Mouse (Mus musculus) midbrain, embryonic 14.5 days (tissue): ENCODE measurements around the gene Cntn4. TPM values are rescaled to one million over a fixed set of nuclear protein-coding genes. Genes with fewer than 3 reads are reported as not detected.
A peak's percentile ranks its signal among the peaks of the same experiment; 100 is the strongest.
"Not testable (repeated sequence)": the region's sequence is repeated elsewhere in the genome, so short reads cannot be mapped to it uniquely, and the experiment has no call there.

Experiments
- ATAC-seq: fragments of 200-750 bp; cut with Nextera tagmentation; 2 replicates; pipeline ENCODE4 v1.8.0; 2017; ENCODE audit warnings: moderate number of reproducible peaks, moderate library complexity; ENCODE audit not compliant: low FRiP score, low TSS enrichment
- DNase-seq: peaks from one replicate; pipeline ENCODE4 v3.0.0-alpha.2; 2015
- H3K27ac ChIP-seq: fragments of 300-500 bp; sonication (generic); replicated peaks from 2 replicates; pipeline ENCODE4 v1.5.1; 2014; ENCODE audit warnings: mild to moderate bottlenecking, low read depth, low read length, moderate library complexity
- H3K27me3 ChIP-seq: fragments of 300-500 bp; sonication (generic); 2 replicates; pipeline ENCODE4 v1.6.1; 2014; ENCODE audit warnings: low read length, control low read depth, mixed read lengths; ENCODE audit not compliant: control insufficient read depth, insufficient read depth
- H3K36me3 ChIP-seq: fragments of 300-500 bp; sonication (generic); 2 replicates; pipeline ENCODE4 v1.6.1; 2014; ENCODE audit warnings: low read length, control low read depth; ENCODE audit not compliant: control insufficient read depth, insufficient read depth
- H3K4me1 ChIP-seq: fragments of 300-500 bp; sonication (generic); 2 replicates; pipeline ENCODE4 v1.6.1; 2014; ENCODE audit warnings: mild to moderate bottlenecking, antibody characterized with exemption, low read length, control low read depth; ENCODE audit not compliant: control insufficient read depth, insufficient read depth
- H3K4me2 ChIP-seq: fragments of 300-500 bp; sonication (generic); 2 replicates; pipeline ENCODE4 v1.6.1; 2014; ENCODE audit warnings: mild to moderate bottlenecking, low read length, moderate library complexity
- H3K4me3 ChIP-seq: fragments of 300-500 bp; sonication (generic); replicated peaks from 2 replicates; pipeline ENCODE4 v1.5.1; 2014; ENCODE audit warnings: low read depth, low read length
- H3K9ac ChIP-seq: fragments of 300-500 bp; sonication (generic); replicated peaks from 2 replicates; pipeline ENCODE4 v1.6.1; 2014; ENCODE audit warnings: mild to moderate bottlenecking, low read length, moderate library complexity
- H3K9me3 ChIP-seq: fragments of 300-500 bp; sonication (generic); 2 replicates; pipeline ENCODE4 v1.6.1; 2016; ENCODE audit warnings: low read length, control low read depth, mixed read lengths; ENCODE audit not compliant: control insufficient read depth
- WGBS: fragments of 180-500 bp; shearing (Covaris S2); extraction: QIAGEN DNeasy Blood & Tissue Kit; methylation state at CpG from one replicate; pipeline ENCODE4 v1.1.7; 2014; 5-methylcytosine and 5-hydroxymethylcytosine counted together
- polyA plus RNA-seq: library from polyadenylated mRNA; unstranded; fragments of >200 nt; fragmentation: Nextera tagmentation; extraction: Ambion mirVana; gene quantifications from 2 replicates; pipeline ENCODE4 v1.2.1, GENCODE M21; 2014

Cntn4 gene
- polyA plus RNA-seq, 1 experiment from 2014 or later: 29.8 TPM

DNA sequence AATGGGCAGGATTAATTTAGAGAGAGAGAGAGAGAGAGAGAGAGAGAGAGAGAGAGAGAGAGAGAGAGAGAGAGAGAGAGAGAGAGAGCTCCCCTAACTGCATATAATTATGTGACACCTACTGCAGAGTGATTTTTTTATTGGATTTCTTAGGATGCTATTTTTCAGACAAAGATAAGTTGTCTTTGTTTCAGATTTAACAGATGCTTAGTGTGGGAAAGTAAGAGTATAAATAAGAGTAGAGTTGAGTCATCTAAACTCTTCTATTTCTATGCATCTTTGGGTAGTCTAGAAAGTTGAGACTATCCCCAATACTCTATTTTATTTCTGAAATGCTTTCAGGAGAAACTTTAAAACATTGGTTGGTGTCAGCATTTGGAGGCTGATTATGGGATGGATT lies 660.4 kb downstream of the Cntn4 start:
- no peaks in the 10 kb centered on the region for H3K27me3 ChIP-seq
- H3K9ac ChIP-seq: no peak overlapping the region
- H3K9me3 ChIP-seq: no peaks in the 10 kb centered on the region
- H3K4me1 ChIP-seq: no peaks in the 10 kb centered on the region
- ATAC-seq (no peak), DNase-seq (no peak)
- H3K36me3 ChIP-seq: no peaks in the 10 kb centered on the region
- no peak overlapping the region for H3K4me3 ChIP-seq
- no peak overlapping the region for H3K4me2 ChIP-seq
- H3K27ac ChIP-seq: no peak overlapping the region

GRCm38 (mm10) chr6:106341114-106341513 lies 663.7 kb downstream of the Cntn4 start:
- H3K4me2 ChIP-seq: no peak overlapping the region
- H3K27ac ChIP-seq: no peak overlapping the region
- DNase-seq (no peak), ATAC-seq (peak; percentile 48; the same call in 1 of the 2 replicates)
- H3K4me3 ChIP-seq: no peak overlapping the region
- H3K9me3 ChIP-seq: no peaks in the 10 kb centered on the region
- no peaks in the 10 kb centered on the region for H3K36me3 ChIP-seq
- no peak overlapping the region for H3K9ac ChIP-seq
- H3K4me1 ChIP-seq: no peaks in the 10 kb centered on the region
- H3K27me3 ChIP-seq: no peaks in the 10 kb centered on the region

DNA sequence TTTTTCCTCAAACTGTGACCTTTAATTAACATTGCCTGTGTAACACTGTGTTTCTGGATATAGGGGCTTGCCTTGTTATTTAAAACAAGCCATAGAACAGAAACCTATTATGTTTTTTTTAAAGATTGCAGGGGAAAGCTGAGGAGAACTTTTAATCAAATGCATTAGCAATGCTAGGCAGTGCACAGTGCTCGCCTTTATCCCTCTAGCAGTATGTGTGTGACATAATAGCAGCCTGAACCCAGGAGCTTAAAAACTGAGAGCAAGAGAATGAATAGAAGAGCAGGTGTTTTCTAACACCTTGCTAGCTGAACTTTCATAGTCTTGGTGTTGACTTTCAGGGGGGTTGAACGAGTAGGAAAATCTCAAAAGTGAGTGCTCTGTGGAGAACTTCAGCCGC lies 672.6 kb downstream of the Cntn4 start:
- no peak for DNase-seq
- H3K4me1 ChIP-seq: no peaks in the 10 kb centered on the region

DNA sequence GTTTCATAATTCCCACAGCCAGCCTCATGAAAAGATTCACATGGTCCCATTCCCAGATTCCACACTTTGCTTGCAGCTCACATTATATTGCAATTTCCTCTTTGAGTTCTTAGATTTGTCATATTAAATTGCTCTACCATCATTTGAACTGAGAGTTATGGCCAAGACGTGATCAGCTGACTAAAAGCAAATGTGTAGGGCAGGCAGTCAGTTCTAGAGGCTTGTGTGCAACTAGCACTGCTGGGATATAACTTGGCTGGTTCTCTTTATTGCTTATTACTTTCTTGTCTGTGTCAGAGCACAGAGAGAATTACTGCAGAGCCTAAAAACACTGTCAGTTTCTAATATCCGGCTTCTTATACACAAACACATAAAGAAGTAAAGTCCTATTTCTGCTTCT lies 673.9 kb downstream of the Cntn4 start:
- 88% methylated on average over 2 of the region's 2 CpGs for WGBS

More for the DNA sequence above, 672.6 kb downstream of the Cntn4 start:
- Histone ChIP-seq H3K9me3 (no peaks in the 10 kb centered on the region), H3K27me3 (no peaks in the 10 kb centered on the region), H3K4me3 (no peak overlapping the region), H3K36me3 (no peaks in the 10 kb centered on the region), H3K27ac (no peak overlapping the region), H3K4me2 (no peak overlapping the region), H3K9ac (no peak overlapping the region)
- ATAC-seq: no peak
- 34% methylated on average over 3 of the region's 3 CpGs for WGBS

GRCm38 (mm10) chr6:106358801-106359200 lies 681.3 kb downstream of the Cntn4 start:
- DNase-seq, ATAC-seq, H3K9ac ChIP-seq, H3K36me3 ChIP-seq, H3K27me3 ChIP-seq, H3K4me2 ChIP-seq, H3K4me1 ChIP-seq, H3K9me3 ChIP-seq, H3K27ac ChIP-seq, H3K4me3 ChIP-seq: not testable (repeated sequence)
- WGBS: 85% methylated on average over 2 of the region's 2 CpGs

More for the DNA sequence above, 673.9 kb downstream of the Cntn4 start:
- Histone ChIP-seq H3K27ac (no peak overlapping the region), H3K4me3 (no peak overlapping the region), H3K4me1 (no peaks in the 10 kb centered on the region), H3K4me2 (no peak overlapping the region), H3K36me3 (no peaks in the 10 kb centered on the region), H3K9me3 (no peaks in the 10 kb centered on the region), H3K27me3 (no peaks in the 10 kb centered on the region), H3K9ac (no peak overlapping the region)
- DNase-seq: no peak
- no peak for ATAC-seq

DNA sequence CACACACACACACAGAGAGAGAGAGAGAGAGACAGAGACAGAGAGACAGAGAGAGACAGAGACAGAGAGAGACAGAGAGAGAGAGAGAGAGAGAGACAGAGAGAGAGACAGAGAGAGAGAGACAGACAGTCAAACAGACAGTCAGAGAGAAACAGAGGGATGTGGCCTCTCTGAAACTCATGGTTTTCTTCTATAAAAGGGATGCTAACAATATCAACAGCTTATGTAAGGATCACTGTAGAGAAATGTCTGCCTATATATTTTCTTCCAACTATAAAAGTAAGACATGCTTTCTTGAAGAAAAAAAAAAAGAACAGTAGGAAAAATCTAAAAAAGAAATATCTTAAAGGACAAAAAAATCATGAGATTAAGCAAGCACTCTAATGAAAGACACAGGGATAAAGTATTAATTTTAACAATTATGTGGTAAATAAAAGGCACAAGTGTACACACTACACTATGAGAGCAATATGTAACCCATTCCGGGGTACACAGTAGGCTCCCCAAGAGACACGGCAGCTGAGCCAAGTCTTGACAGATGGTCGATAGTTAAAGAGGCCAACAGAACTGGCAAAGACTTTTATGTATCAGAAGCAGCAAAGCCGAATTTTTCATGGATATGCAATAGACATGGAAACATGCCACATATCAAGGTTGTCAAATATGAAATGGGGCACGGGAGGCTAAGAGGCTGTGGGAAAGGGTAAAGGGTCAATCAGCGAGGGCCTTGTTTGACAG lies 704.0 kb downstream of the Cntn4 start:
- Histone ChIP-seq H3K9me3 (no peaks in the 10 kb centered on the region), H3K4me3 (no peak overlapping the region), H3K4me1 (no peaks in the 10 kb centered on the region), H3K27ac (no peak overlapping the region), H3K27me3 (no peaks in the 10 kb centered on the region), H3K4me2 (no peak overlapping the region), H3K36me3 (no peaks in the 10 kb centered on the region), H3K9ac (no peak overlapping the region)
- DNase-seq (no peak), ATAC-seq (no peak)
- 61% methylated on average over 6 of the region's 6 CpGs for WGBS

- Histone ChIP-seq H3K4me2 (no peak overlapping the region), H3K9me3 (no peaks in the 10 kb centered on the region), H3K9ac (no peak overlapping the region), H3K27me3 (no peaks in the 10 kb centered on the region), H3K4me1 (no peaks in the 10 kb centered on the region), H3K4me3 (no peak overlapping the region), H3K36me3 (no peaks in the 10 kb centered on the region), H3K27ac (no peak overlapping the region)
- ATAC-seq (no peak), DNase-seq (no peak)
- WGBS: 61% methylated on average over 2 of the region's 2 CpGs
Measured at GRCm38 (mm10) chr6:106387833-106388406, 710.5 kb downstream of the Cntn4 start.

- H3K27ac ChIP-seq: no peak overlapping the region
- H3K9me3 ChIP-seq: no peaks in the 10 kb centered on the region
- 81% methylated on average over 3 of the region's 3 CpGs for WGBS
- ATAC-seq: no peak
- no peak overlapping the region for H3K4me2 ChIP-seq
- no peak for DNase-seq
- no peaks in the 10 kb centered on the region for H3K36me3 ChIP-seq
- no peaks in the 10 kb centered on the region for H3K27me3 ChIP-seq
- no peak overlapping the region for H3K9ac ChIP-seq
- no peaks in the 10 kb centered on the region for H3K4me1 ChIP-seq
- H3K4me3 ChIP-seq: no peak overlapping the region
Measured at GRCm38 (mm10) chr6:106408014-106408413, 730.6 kb downstream of the Cntn4 start.

- Histone ChIP-seq H3K4me3 (no peak overlapping the region), H3K36me3 (no peaks in the 10 kb centered on the region), H3K4me1 (no peaks in the 10 kb centered on the region), H3K27ac (no peak overlapping the region), H3K9ac (no peak overlapping the region), H3K9me3 (no peaks in the 10 kb centered on the region), H3K27me3 (no peaks in the 10 kb centered on the region), H3K4me2 (no peak overlapping the region)
- whole genome bisulfite sequencing: 77% methylated on average over 3 of the region's 3 CpGs
- DNase-seq: no peak
- ATAC-seq: no peak
Measured at GRCm38 (mm10) chr6:106408634-106409033, 731.2 kb downstream of the Cntn4 start.
